Comparison of ENCODE assay signal across 11 mouse cellular contexts in the genomic region with DNA sequence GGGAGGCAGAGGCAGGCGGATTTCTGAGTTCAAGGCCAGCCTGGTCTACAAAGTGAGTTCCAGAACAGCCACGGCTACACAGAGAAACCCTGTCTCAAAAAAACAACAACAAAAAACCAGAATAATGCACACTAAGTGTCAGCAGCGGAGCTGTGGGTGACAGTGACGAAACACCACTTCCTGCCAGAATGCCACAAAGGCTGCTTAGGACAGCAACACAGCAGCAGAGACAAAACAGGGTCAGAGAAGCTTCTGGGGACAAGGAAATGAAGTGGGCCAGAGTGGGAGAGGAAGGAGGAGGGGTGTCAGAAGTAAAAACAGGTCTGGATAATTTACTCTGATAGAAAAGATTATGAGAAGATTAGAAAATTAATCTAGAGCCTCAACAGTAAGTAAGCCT. TPM values are rescaled to one million over a fixed set of nuclear protein-coding genes. Genes with fewer than 3 reads are reported as not detected.
DNase-seq lines count a peak whose midpoint lies in the region; ATAC-seq and TF ChIP-seq lines count a peak whose summit lies in the region.
"Had no signal": no experiment of that assay in that cellular context is flagged by ENCODE, and none has a peak within 500 bp of the region (broad histone marks: within the 10 kb centered on the region; RNA-seq: fewer than 3 reads in every experiment).

No protein-coding gene starts in this region.

- no peak for TF ChIP-seq EP300 in lung, postnatal 0 days (IDR thresholded peaks at IDR 0.05)

- peak; percentile 89 for ATAC-seq in activated CD4-positive, CD25-positive, alpha-beta regulatory T cell, adult 4 months
- ATAC-seq in lung, postnatal 0 days: peak; percentile 55
- ATAC-seq: forebrain, postnatal 0 days; intestine, embryonic 16.5 days had no signal

- DNase-seq in kidney, postnatal 25 days: peak; percentile 17 to 52
- DNase-seq in kidney, adult 11 months: no peak
- peak; percentile 56 for DNase-seq in lung, postnatal 0 days (ENCODE audit: low spot score)
- DNase-seq in skeletal muscle tissue, adult 2 months (ENCODE audit: low read depth, low spot score): peak; percentile 10
- DNase-seq in left cerebral cortex, adult 18-20 months (ENCODE audit: low spot score in 2 of 2): no peak
- DNase-seq in frontal cortex, adult 2 months (ENCODE audit: extremely low spot score in 1 of 2, low spot score in 1 of 2): no peak
- no peak for DNase-seq in right cerebral cortex, postnatal 14 days
- DNase-seq: forebrain, postnatal 0 days had no signal

- H3K4me3 ChIP-seq in lung, postnatal 0 days (ENCODE audit: low read depth, low read length): no peak overlapping the region
- H3K4me3 ChIP-seq: heart, embryonic 13.5 days had no signal

- no peak overlapping the region for H3K4me2 ChIP-seq in lung, postnatal 0 days (replicated peaks; ENCODE audit: low read depth, low read length)
- H3K4me2 ChIP-seq: heart, embryonic 13.5 days had no signal

- H3K27ac ChIP-seq in lung, postnatal 0 days (ENCODE audit: low read length): no peak overlapping the region
- H3K27ac ChIP-seq: heart, embryonic 13.5 days had no signal

- no peaks in the 10 kb centered on the region for H3K4me1 ChIP-seq in lung, postnatal 0 days (ENCODE audit: insufficient read depth, low read depth, low read length)

- H3K9ac ChIP-seq in lung, postnatal 0 days (replicated peaks; ENCODE audit: low read depth): no peak overlapping the region
- H3K9ac ChIP-seq: forebrain, postnatal 0 days; heart, embryonic 13.5 days had no signal

- H3K27me3 ChIP-seq in lung, postnatal 0 days (replicated peaks; ENCODE audit: insufficient read depth, low read length): no peaks in the 10 kb centered on the region
- H3K27me3 ChIP-seq: heart, embryonic 13.5 days had no signal

- H3K9me3 ChIP-seq in lung, postnatal 0 days (ENCODE audit: low read length): no peaks in the 10 kb centered on the region
- H3K9me3 ChIP-seq: heart, embryonic 13.5 days had no signal

- no peak for TF ChIP-seq CTCF in lung, postnatal 0 days (IDR thresholded peaks at IDR 0.05)

- no peaks in the 10 kb centered on the region for H3K36me3 ChIP-seq in lung, postnatal 0 days (ENCODE audit: insufficient read depth, low read length)

- WGBS in lung, postnatal 0 days: 56% methylated on average over 4 of the region's 4 CpGs

RNA-seq across cellular contexts. Expression of a gene that starts 49.5 kb away (rescaled TPM):
- 10 to 100 TPM; 23.3 to 28.4 TPM for polyA plus RNA-seq in activated CD4-positive, CD25-positive, alpha-beta regulatory T cell, adult 4 months (2017; shearing (Covaris generic))
- 36.0 and 46.0 TPM in 2 replicates for polyA plus RNA-seq in lung, postnatal 0 days (2015; fragmentation: Nextera tagmentation; extraction: Ambion mirVana)
- total RNA-seq in left cerebral cortex, adult 18-20 months (2021): 10 to 100 TPM; 20.5 to 24.6 TPM
- polyA plus RNA-seq in frontal cortex, adult 2 months (2012; rRNA removed): 14.1 and 18.7 TPM in 2 replicates

Comparison
In these comparisons a context has a peak if more than half of its experiments do, and no peak if none do; other contexts are left out.
1. DNase-seq: peak in kidney, postnatal 25 days (2 of 2), lung, postnatal 0 days (single experiment) and skeletal muscle tissue, adult 2 months (single experiment); none in kidney, adult 11 months (single experiment), left cerebral cortex, adult 18-20 months (0 of 2), frontal cortex, adult 2 months (0 of 2) and right cerebral cortex, postnatal 14 days (single experiment).